Mouse (Mus musculus) heart, embryonic 15.5 days (tissue): ENCODE measurements at regions not wholly inside any gene's neighbourhood (a gene's known extent, or its start where the extent isn't known, plus 50 kb on each side); places are given as distances from the start of the nearest gene placed in this dataset.

Experiments used
- ATAC-seq: fragments of 200-750 bp; cut with Nextera tagmentation; replicated peaks from 2 replicates; pipeline ENCODE4 v1.8.0; 2017; ENCODE audit warnings: low read depth, moderate TSS enrichment; ENCODE audit not compliant: insufficient number of reproducible peaks, insufficient read depth, low FRiP score
- H3K27ac ChIP-seq: fragments of 300-500 bp; sonication (generic); 2 replicates; pipeline ENCODE4 v1.5.1; 2015; ENCODE audit warnings: mild to moderate bottlenecking, inconsistent platforms
- H3K27me3 ChIP-seq: fragments of 300-500 bp; sonication (generic); 2 replicates; pipeline ENCODE4 v1.6.1; 2015; ENCODE audit warnings: inconsistent platforms
- H3K36me3 ChIP-seq: fragments of 300-500 bp; sonication (generic); 2 replicates; pipeline ENCODE4 v1.6.1; 2015; ENCODE audit warnings: mild to moderate bottlenecking, inconsistent platforms
- H3K4me1 ChIP-seq: fragments of 300-500 bp; sonication (generic); replicated peaks from 2 replicates; pipeline ENCODE4 v1.6.1; 2015; ENCODE audit warnings: inconsistent platforms
- H3K4me2 ChIP-seq: fragments of 300-500 bp; sonication (generic); 2 replicates; pipeline ENCODE4 v1.6.1; 2015; ENCODE audit warnings: inconsistent platforms, mild to moderate bottlenecking, moderate library complexity
- H3K4me3 ChIP-seq: fragments of 300-500 bp; sonication (generic); 2 replicates; pipeline ENCODE4 v1.5.1; 2015; ENCODE audit warnings: mild to moderate bottlenecking, inconsistent platforms
- H3K9ac ChIP-seq: fragments of 300-500 bp; sonication (generic); 2 replicates; pipeline ENCODE4 v1.6.1; 2015; ENCODE audit warnings: mild to moderate bottlenecking, inconsistent platforms
- H3K9me3 ChIP-seq: fragments of 300-500 bp; sonication (generic); replicated peaks from 2 replicates; pipeline ENCODE4 v1.6.1; 2016; ENCODE audit warnings: inconsistent platforms
- WGBS: fragments of 180-500 bp; shearing (Covaris S2); methylation state at CpG from one replicate; pipeline ENCODE4 v1.1.7; 2015; ENCODE audit warnings: mixed read lengths; 5-methylcytosine and 5-hydroxymethylcytosine counted together

DNA sequence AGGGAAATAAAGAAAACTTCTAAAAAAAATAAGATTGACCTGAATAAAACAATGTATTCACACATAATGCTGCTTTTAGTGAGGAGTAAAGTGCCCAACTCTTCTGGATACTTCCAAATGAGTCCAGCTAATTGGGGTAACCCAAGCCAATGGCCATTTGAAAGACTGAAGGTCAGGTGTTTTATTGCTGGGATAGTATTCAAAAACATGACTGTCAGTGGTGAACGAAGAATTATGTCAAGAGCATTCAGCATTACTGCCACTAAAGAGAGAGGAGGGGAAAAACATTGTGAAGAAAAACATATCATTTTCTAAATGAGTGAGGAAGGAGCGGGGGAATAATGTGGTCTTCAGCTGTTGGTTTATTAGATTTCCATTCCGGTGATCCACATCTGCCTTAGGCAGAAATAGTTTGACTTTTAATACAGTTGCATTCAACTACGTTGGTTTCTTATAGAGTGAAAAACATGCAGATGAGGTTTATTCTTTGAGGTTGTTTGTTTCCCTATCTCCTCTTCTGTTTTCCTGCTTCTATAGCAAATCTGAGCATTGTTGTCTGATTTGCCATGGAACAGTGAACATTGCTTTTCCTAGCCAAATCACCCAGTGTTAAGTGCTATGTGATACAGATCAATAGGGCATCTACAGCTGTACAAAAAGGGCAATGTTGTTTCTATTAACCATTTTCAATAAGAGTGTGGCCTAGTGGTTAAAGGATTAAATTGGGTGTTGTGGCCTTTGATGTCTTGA is 435.3 kb upstream of the Ccnh start:
- H3K27ac ChIP-seq: no peak overlapping the region
- no peaks in the 10 kb centered on the region for H3K9me3 ChIP-seq
- H3K4me2 ChIP-seq: no peak overlapping the region
- H3K36me3 ChIP-seq: no peaks in the 10 kb centered on the region
- no peaks in the 10 kb centered on the region for H3K4me1 ChIP-seq
- ATAC-seq: no peak
- no peak overlapping the region for H3K4me3 ChIP-seq
- H3K27me3 ChIP-seq: no peaks in the 10 kb centered on the region; the same call in 1 of the 2 replicates
- no peak overlapping the region for H3K9ac ChIP-seq
- WGBS: 82% methylated on average over 4 of the region's 4 CpGs

DNA sequence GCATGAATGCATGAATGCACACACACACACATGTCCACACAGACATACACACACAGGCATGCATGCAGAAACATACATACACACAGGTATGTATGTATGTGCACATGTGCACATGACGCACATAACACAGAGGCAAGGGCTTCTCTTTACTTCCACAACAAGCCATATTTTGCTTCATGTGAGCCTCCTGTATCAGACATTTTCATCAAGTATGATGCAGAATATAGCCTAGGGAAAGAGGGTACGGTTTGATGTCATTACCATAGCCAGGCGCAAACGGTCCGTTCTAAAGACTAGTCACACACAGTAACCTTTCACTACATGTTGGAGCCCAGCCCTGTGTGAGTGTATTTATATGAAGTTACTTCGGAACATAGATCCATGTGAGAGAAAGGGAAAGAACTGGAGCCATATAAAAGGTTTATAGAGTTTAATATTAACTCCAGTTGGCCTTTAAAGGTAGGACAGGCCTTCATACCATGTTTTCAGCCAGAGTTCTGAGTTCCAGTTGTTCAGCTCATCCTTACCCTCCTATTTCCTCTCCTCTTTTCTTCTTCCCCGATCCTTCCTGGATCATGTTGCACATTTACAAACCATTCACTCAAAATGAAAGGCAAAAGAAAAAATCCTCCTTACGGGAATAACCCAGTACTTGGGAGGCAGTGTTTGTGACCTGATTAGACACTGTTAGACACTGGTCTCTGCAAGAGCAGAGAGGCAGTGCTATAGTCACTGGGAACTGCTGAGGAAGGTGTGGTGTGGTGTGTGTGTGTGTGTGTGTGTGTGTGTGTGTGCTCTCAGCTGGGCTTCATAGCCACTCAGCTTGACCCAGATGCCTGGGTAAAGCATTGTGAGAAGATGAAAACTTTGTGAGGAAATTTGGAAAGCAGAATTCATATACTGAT is 434.1 kb upstream of the Ccnh start:
- Histone ChIP-seq H3K4me1 (no peaks in the 10 kb centered on the region), H3K9ac (no peak overlapping the region), H3K4me2 (no peak overlapping the region), H3K36me3 (no peaks in the 10 kb centered on the region), H3K27ac (no peak overlapping the region), H3K4me3 (no peak overlapping the region), H3K9me3 (no peaks in the 10 kb centered on the region), H3K27me3 (peaks cover 3% of the 10 kb centered on the region; the same call in 1 of the 2 replicates)
- ATAC-seq: no peak
- WGBS: 85% methylated on average over 8 of the region's 8 CpGs

DNA sequence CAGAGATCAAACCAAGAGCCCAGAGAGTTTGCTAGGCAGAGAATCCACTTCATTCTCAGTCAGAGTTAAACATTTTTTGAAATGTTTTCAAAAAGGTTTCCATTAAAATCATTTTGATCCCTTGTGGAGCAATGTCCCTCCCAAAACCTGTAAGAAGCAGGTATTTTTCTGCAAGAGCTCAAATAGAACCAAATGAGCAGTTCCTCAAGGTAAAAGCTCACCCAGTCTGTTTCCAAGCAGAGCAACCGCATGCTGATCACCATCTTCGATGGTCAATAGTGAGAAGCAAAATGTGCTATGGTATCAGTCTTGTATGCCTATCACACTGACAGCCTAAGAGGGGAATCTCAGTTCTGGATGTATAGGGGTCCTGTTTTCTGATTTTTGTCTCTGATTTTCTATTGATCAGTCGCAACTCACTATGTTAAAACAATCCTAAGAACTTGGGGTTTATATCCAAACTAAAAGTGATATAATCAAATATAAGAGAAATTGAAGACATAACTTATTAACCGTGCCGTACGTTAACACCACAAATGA is 432.3 kb upstream of the Ccnh start:
- H3K27ac ChIP-seq: no peak overlapping the region
- no peak overlapping the region for H3K4me3 ChIP-seq
- H3K9ac ChIP-seq: no peak overlapping the region
- H3K4me1 ChIP-seq: no peaks in the 10 kb centered on the region
- peaks cover 3% of the 10 kb centered on the region; the same call in 1 of the 2 replicates for H3K27me3 ChIP-seq
- no peak overlapping the region for H3K4me2 ChIP-seq
- H3K9me3 ChIP-seq: no peaks in the 10 kb centered on the region
- 85% methylated on average over 6 of the region's 6 CpGs for WGBS
- no peaks in the 10 kb centered on the region for H3K36me3 ChIP-seq
- ATAC-seq: no peak

DNA sequence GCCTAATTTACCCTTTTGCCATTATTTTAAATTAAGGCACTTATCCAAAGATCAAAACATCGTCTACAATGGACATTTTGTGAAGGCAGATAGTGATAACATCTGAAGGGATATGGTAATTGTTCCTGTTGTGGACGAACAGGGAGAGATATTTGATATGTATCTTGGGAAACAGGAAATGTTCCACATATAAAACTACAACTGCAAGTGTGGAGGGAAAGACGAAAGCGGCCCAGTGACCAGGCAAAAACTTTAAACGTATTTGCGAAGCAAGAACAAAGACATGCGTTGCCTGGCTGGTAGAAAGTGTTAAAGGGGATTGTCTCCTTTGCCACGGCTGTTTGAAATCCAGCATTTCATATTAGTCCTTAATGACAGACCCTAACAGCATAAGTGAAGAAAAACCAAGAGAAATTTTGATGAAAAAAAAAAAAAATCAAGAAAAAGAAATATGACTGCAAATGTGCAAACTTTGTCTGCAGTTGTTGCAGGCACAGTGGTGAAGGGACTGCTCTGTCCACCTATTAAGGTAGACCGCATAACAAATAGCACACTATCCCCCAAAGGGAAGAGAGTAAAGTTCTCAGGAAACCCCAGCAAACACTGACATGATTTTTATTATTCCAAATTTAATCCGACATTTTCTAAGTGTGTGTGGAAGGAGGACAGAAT is 431.2 kb upstream of the Ccnh start:
- H3K9me3 ChIP-seq: no peaks in the 10 kb centered on the region
- H3K4me3 ChIP-seq: no peak overlapping the region
- no peaks in the 10 kb centered on the region for H3K36me3 ChIP-seq
- 47% methylated on average over 10 of the region's 10 CpGs for WGBS
- no peak overlapping the region for H3K9ac ChIP-seq
- H3K27ac ChIP-seq: no peak overlapping the region
- no peak overlapping the region for H3K4me2 ChIP-seq
- H3K27me3 ChIP-seq: peaks cover 3% of the 10 kb centered on the region; the same call in 1 of the 2 replicates
- ATAC-seq: no peak
- H3K4me1 ChIP-seq: no peaks in the 10 kb centered on the region

DNA sequence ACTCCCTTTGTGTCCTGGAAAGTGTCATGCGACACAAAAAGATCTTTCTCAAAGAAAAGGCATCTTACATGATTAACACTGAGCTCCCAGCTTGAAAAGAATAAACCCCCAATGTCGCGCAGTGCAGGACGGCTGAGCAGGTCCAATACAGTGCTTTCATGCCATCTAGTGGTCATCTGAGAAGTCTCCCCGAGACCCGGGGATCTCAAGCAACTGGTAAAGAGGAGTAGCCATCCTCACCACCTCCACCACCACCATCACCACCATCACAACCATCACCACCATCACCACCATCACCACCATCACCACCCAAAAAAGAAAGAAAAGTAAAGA is 430.7 kb upstream of the Ccnh start:
- peaks cover 3% of the 10 kb centered on the region; the same call in 1 of the 2 replicates for H3K27me3 ChIP-seq
- under 1% methylated on average over 6 of the region's 6 CpGs for WGBS
- no peaks in the 10 kb centered on the region for H3K9me3 ChIP-seq
- H3K36me3 ChIP-seq: no peaks in the 10 kb centered on the region
- H3K4me2 ChIP-seq: no peak overlapping the region
- H3K4me1 ChIP-seq: no peaks in the 10 kb centered on the region
- H3K4me3 ChIP-seq: no peak overlapping the region
- no peak overlapping the region for H3K27ac ChIP-seq
- no peak; the same call in 1 of the 2 replicates for ATAC-seq
- no peak overlapping the region for H3K9ac ChIP-seq

DNA sequence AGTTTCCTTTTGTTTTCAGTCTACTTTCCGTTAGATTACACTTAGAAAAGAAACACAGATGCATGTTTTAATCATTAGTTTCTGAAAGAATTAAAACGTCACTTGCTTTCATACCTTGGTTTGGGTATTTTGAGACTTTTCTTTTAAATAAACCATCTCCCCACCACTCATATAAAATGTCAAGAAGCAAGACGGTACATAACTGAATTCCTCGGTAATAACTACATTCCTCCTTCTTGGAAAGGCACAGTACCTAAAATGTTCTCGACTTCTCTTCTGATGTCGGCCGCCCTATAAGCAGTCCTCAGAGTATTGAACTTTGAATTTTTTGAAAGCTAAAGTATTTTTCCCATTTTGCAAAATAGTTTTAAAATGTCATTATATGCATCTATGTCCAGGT is 430.1 kb upstream of the Ccnh start:
- Histone ChIP-seq H3K27ac (no peak overlapping the region), H3K9me3 (no peaks in the 10 kb centered on the region), H3K36me3 (no peaks in the 10 kb centered on the region), H3K9ac (no peak overlapping the region), H3K27me3 (peaks cover 3% of the 10 kb centered on the region; the same call in 1 of the 2 replicates), H3K4me2 (no peak overlapping the region), H3K4me1 (no peaks in the 10 kb centered on the region), H3K4me3 (no peak overlapping the region)
- 59% methylated on average over 7 of the region's 7 CpGs for WGBS
- ATAC-seq: no peak

DNA sequence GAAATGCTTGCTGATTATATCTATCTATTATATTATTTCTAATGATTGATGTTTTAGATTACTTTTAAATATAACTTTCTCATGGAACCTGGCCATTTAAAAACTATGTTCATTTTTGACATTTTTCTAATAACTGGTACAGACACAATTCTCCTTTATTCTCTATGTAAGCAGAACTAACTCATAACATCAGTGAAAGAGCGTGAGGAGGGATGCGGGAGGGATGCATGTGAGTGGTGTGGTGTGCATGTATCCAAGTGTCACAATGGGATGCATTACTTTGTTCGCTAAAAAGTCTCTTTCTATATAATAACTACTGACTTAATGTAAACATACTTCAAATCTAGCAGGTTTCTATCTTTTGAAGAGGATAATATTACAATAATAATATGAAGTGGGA is 428.7 kb upstream of the Ccnh start:
- no peaks in the 10 kb centered on the region for H3K4me1 ChIP-seq
- no peaks in the 10 kb centered on the region for H3K9me3 ChIP-seq
- no peak overlapping the region for H3K4me3 ChIP-seq
- no peak overlapping the region for H3K4me2 ChIP-seq
- H3K27ac ChIP-seq: no peak overlapping the region
- H3K9ac ChIP-seq: no peak overlapping the region
- WGBS: 65% methylated on average over 3 of the region's 3 CpGs
- H3K27me3 ChIP-seq: peaks cover 3% of the 10 kb centered on the region; the same call in 1 of the 2 replicates
- no peaks in the 10 kb centered on the region for H3K36me3 ChIP-seq
- ATAC-seq: no peak

DNA sequence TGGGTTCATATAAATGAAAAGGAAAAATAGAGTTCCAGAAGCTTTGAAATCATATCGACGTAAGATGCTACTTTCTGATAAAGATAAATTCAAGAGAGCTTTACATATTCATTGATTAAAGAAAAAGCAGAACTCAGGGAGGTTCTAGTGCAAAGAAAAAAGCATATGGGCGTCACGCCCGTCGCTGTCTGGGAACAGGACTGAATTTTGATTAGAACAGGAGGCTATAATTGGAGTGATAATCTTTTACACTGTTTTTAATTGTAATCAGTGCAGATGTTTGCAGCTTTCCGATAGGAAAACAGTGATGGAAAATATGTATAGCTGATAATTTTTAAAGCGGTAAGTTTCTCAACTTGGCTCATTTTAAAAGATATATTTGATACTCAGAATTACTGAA is 428.2 kb upstream of the Ccnh start:
- H3K9me3 ChIP-seq: no peaks in the 10 kb centered on the region
- ATAC-seq: no peak
- H3K4me2 ChIP-seq: no peak overlapping the region
- no peak overlapping the region for H3K9ac ChIP-seq
- H3K36me3 ChIP-seq: no peaks in the 10 kb centered on the region
- H3K4me1 ChIP-seq: no peaks in the 10 kb centered on the region
- 53% methylated on average over 8 of the region's 8 CpGs for WGBS
- H3K27me3 ChIP-seq: peaks cover 3% of the 10 kb centered on the region; the same call in 1 of the 2 replicates
- H3K4me3 ChIP-seq: no peak overlapping the region
- H3K27ac ChIP-seq: no peak overlapping the region

DNA sequence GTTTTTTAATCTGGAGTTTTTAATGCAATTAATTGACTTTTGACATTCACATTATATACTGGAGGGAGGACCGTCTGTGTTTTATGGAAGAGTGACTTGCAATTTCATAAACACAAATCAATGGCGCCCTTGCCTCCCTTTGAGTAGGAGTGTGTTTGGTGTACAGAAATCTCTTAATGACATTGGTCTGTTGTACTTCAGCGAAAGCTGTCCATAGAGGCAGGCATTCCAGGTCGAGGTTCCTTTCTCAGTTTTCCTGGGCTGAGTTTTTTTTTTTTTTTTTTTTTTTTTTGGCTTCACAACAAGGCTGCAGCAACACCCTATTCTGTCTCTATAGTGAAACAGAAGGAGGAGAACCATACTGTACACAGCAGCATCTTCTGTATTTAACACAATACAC is 427.4 kb upstream of the Ccnh start:
- Histone ChIP-seq H3K9me3 (no peaks in the 10 kb centered on the region), H3K4me3 (no peak overlapping the region), H3K36me3 (no peaks in the 10 kb centered on the region), H3K4me2 (no peak overlapping the region), H3K27ac (no peak overlapping the region), H3K9ac (no peak overlapping the region), H3K27me3 (peaks cover 3% of the 10 kb centered on the region; the same call in 1 of the 2 replicates), H3K4me1 (no peaks in the 10 kb centered on the region)
- 52% methylated on average over 4 of the region's 4 CpGs for WGBS
- no peak for ATAC-seq

DNA sequence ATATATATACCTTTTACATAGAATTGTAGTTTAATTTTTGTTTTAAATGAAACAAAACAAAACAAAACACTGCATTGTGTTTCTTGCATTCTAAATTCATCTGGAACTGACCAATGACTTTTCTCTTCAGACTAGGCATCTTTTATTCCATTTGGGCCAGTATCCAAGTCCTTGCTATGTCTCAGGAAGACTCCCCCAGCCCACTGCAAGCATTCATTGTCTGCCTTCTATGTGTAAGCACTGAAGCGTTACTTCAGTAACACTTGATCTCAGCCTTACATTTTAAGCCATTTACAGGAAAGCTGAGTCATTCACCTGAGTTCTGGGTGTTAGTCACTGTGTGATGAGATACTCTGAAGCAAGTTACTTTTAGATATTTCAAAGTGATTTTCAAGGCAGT is 425.3 kb upstream of the Ccnh start:
- Histone ChIP-seq H3K9ac (no peak overlapping the region), H3K27ac (no peak overlapping the region), H3K4me3 (no peak overlapping the region), H3K4me1 (no peaks in the 10 kb centered on the region), H3K36me3 (no peaks in the 10 kb centered on the region), H3K4me2 (no peak overlapping the region), H3K9me3 (no peaks in the 10 kb centered on the region), H3K27me3 (0 out of 2 replicates have a peak, but pooled peaks cover 3% of the 10 kb centered on the region)
- WGBS: 72% methylated on average over 1 of the region's 1 CpGs
- ATAC-seq: no peak

DNA sequence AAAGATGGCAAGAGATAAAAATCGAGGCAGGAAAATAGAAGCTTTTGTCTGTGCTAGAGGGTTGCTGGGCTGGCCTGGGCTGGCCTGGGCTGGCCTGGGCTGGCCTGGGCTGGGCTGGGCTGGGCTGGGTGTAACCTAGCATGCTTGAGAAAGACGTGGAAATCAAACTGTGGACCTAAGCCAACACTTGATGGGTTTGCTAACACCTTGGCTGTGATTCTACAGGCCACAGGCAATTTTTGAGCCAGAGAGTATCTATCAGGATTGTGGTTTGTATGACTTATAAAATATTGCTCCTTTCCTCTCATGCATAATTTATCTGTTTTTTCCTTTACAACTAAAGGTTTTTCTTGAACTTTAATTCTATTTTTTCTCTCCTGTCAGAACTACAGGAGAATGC is 417.3 kb upstream of the Ccnh start:
- Histone ChIP-seq H3K9ac (no peak overlapping the region), H3K4me2 (no peak overlapping the region), H3K9me3 (no peaks in the 10 kb centered on the region), H3K27ac (no peak overlapping the region), H3K36me3 (no peaks in the 10 kb centered on the region), H3K4me3 (no peak overlapping the region), H3K4me1 (no peaks in the 10 kb centered on the region), H3K27me3 (no peaks in the 10 kb centered on the region)
- 31% methylated on average over 2 of the region's 2 CpGs for WGBS
- no peak for ATAC-seq
